Mouse (Mus musculus) E14TG2a.4 (cell line): Measurements from ENCODE around the gene Nedd9.

ENCODE experiments used
- H3K27me3 ChIP-seq: 2 replicates; pipeline ENCODE4 v1.6.1; 2014; ENCODE audit warnings: low read length, control low read depth; ENCODE audit not compliant: insufficient read depth
- H3K36me3 ChIP-seq: 2 replicates; pipeline ENCODE4 v1.6.1; 2014; ENCODE audit warnings: low read length, control low read depth; ENCODE audit not compliant: insufficient read depth
- H3K4me1 ChIP-seq: replicated peaks from 2 replicates; pipeline ENCODE4 v1.6.1; 2014; ENCODE audit warnings: low read depth, low read length, control low read depth
- H3K4me3 ChIP-seq: replicated peaks from 2 replicates; pipeline ENCODE4 v1.5.1; 2014; ENCODE audit warnings: mild to moderate bottlenecking, low read length
- H3K9me3 ChIP-seq: 2 replicates; pipeline ENCODE4 v1.6.1; 2014; ENCODE audit warnings: low read length, control low read depth
- CTCF ChIP-seq: conservative IDR thresholded peaks from 2 replicates; pipeline ENCODE4 v1.5.1; 2014; ENCODE audit warnings: low read length
- NANOG ChIP-seq: IDR thresholded peaks from 2 replicates; pipeline ENCODE4 v1.6.1; 2014; ENCODE audit warnings: borderline replicate concordance, low read length, mixed read lengths
- POU5F1 ChIP-seq: IDR thresholded peaks from 2 replicates; pipeline ENCODE4 v1.6.1; 2014; ENCODE audit warnings: low read length, borderline replicate concordance

Gene Nedd9

GRCm38 (mm10) chr13:41298533-41298932 lies 188.6 kb downstream of the Nedd9 start:
- Histone ChIP-seq H3K4me3 (no peak overlapping the region), H3K27me3 (no peaks in the 10 kb centered on the region), H3K36me3 (no peaks in the 10 kb centered on the region), H3K9me3 (no peaks in the 10 kb centered on the region), H3K4me1 (no peaks in the 10 kb centered on the region)
- TF ChIP-seq NANOG (no peak), POU5F1 (no peak)

- no peaks in the 10 kb centered on the region for H3K27me3 ChIP-seq
- no peaks in the 10 kb centered on the region for H3K4me1 ChIP-seq
- H3K36me3 ChIP-seq: no peaks in the 10 kb centered on the region
- no peak overlapping the region for H3K4me3 ChIP-seq
- TF ChIP-seq POU5F1 (no peak), CTCF (no peak), NANOG (no peak)
- H3K9me3 ChIP-seq: no peaks in the 10 kb centered on the region
These were observed 190.8 kb downstream of the Nedd9 start for GRCm38 (mm10) chr13:41296396-41296795.

- TF ChIP-seq CTCF (no peak), POU5F1 (no peak), NANOG (no peak)
These were observed 191.3 kb downstream of the Nedd9 start for GRCm38 (mm10) chr13:41295886-41296285.

GRCm38 (mm10) chr13:41293595-41293994 lies 193.6 kb downstream of the Nedd9 start:
- TF ChIP-seq CTCF (no peak), NANOG (no peak), POU5F1 (no peak)
- H3K9me3 ChIP-seq: no peaks in the 10 kb centered on the region
- H3K36me3 ChIP-seq: no peaks in the 10 kb centered on the region
- no peaks in the 10 kb centered on the region for H3K27me3 ChIP-seq
- no peaks in the 10 kb centered on the region for H3K4me1 ChIP-seq
- no peak overlapping the region for H3K4me3 ChIP-seq

More at GRCm38 (mm10) chr13:41295886-41296285, 191.3 kb downstream of the Nedd9 start:
- no peaks in the 10 kb centered on the region for H3K4me1 ChIP-seq
- no peaks in the 10 kb centered on the region for H3K36me3 ChIP-seq
- H3K4me3 ChIP-seq: no peak overlapping the region
- no peaks in the 10 kb centered on the region for H3K27me3 ChIP-seq
- no peaks in the 10 kb centered on the region for H3K9me3 ChIP-seq

GRCm38 (mm10) chr13:41291466-41291974 lies 195.6 kb downstream of the Nedd9 start:
- Histone ChIP-seq H3K36me3 (no peaks in the 10 kb centered on the region), H3K4me3 (no peak overlapping the region), H3K4me1 (no peaks in the 10 kb centered on the region), H3K27me3 (no peaks in the 10 kb centered on the region), H3K9me3 (no peaks in the 10 kb centered on the region)
- TF ChIP-seq NANOG (no peak), POU5F1 (no peak), CTCF (no peak)

GRCm38 (mm10) chr13:41286285-41286684 lies 200.9 kb downstream of the Nedd9 start:
- no peaks in the 10 kb centered on the region for H3K36me3 ChIP-seq
- TF ChIP-seq CTCF (no peak), POU5F1 (no peak), NANOG (no peak)
- H3K27me3 ChIP-seq: no peaks in the 10 kb centered on the region

GRCm38 (mm10) chr13:41285448-41285847 lies 201.7 kb downstream of the Nedd9 start:
- Histone ChIP-seq H3K36me3 (no peaks in the 10 kb centered on the region), H3K27me3 (0 out of 2 replicates have a peak, but pooled peaks cover 1% of the 10 kb centered on the region), H3K4me3 (no peak overlapping the region), H3K9me3 (no peaks in the 10 kb centered on the region), H3K4me1 (no peaks in the 10 kb centered on the region)
- peak; percentile 24; the same call in 1 of the 2 replicates for TF ChIP-seq NANOG
- TF ChIP-seq POU5F1: no peak
- TF ChIP-seq CTCF: no peak

More at GRCm38 (mm10) chr13:41286285-41286684, 200.9 kb downstream of the Nedd9 start:
- Histone ChIP-seq H3K9me3 (no peaks in the 10 kb centered on the region), H3K4me1 (no peaks in the 10 kb centered on the region), H3K4me3 (no peak overlapping the region)

- no peaks in the 10 kb centered on the region for H3K4me1 ChIP-seq
- TF ChIP-seq POU5F1 (no peak), CTCF (peak; percentile 61), NANOG (no peak)
These were observed 203.9 kb downstream of the Nedd9 start for GRCm38 (mm10) chr13:41283256-41283655.

GRCm38 (mm10) chr13:41280696-41281095 lies 206.5 kb downstream of the Nedd9 start:
- 0 out of 2 replicates have a peak, but pooled peaks cover 4% of the 10 kb centered on the region for H3K27me3 ChIP-seq
- H3K36me3 ChIP-seq: no peaks in the 10 kb centered on the region
- H3K9me3 ChIP-seq: peaks cover 10% of the 10 kb centered on the region
- TF ChIP-seq POU5F1 (no peak), CTCF (no peak), NANOG (no peak)
- H3K4me3 ChIP-seq: no peak overlapping the region
- no peaks in the 10 kb centered on the region for H3K4me1 ChIP-seq

More at GRCm38 (mm10) chr13:41283256-41283655, 203.9 kb downstream of the Nedd9 start:
- Histone ChIP-seq H3K27me3 (0 out of 2 replicates have a peak, but pooled peaks cover 4% of the 10 kb centered on the region), H3K9me3 (peaks cover 3% of the 10 kb centered on the region), H3K4me3 (no peak overlapping the region), H3K36me3 (no peaks in the 10 kb centered on the region)
